Mouse (Mus musculus) left cerebral cortex, postnatal 25 days (tissue): ENCODE data around the gene Dnajc8. TPM values are rescaled to one million over a fixed set of nuclear protein-coding genes. Genes with fewer than 3 reads are reported as not detected.
A peak's percentile ranks its signal among the peaks of the same experiment; 100 is the strongest.
"Not testable (repeated sequence)": the region's sequence is repeated elsewhere in the genome, so short reads cannot be mapped to it uniquely, and the experiment has no call there.

Experiments used
- DNase-seq, 2 experiments: peaks; one replicate each; pipeline ENCODE4 v3.0.0; 2022; ENCODE audit warnings: low spot score in 2 of 2, mixed read lengths in 1 of 2
- intact Hi-C: fragments of 180-260 bp; cut with DNase I; formaldehyde crosslinking; loops from one replicate; pipeline ENCODE4 v1.15.1; 2025
- total RNA-seq, 2 experiments: library from RNA; stranded (reverse); gene quantifications; 2 replicates each; pipeline ENCODE4 v1.2.3; 2021

Dnajc8 gene
- total RNA-seq, 2 experiments from 2014 or later = 83.9 to 93.1 TPM

DNA sequence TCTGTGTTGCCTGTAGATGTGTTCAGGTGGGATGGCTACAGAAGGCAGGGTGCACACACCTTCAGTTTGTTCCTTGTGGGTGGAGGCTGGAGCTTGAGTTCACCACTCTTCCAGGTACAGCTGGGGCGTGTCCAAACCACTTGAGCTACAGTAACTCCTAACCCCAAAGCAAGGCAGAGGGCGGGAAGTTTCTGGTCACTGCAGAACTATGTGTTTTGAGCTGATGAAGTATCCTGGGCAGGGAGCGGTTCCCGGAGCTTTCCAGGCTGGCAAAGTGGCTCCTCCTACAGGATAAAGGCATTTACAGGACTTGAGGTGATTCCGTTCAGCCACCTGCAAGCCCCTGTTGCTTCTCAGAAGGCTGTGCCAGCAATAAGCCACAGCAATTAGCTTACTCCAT is 18.9 kb downstream of the Dnajc8 start:
- DNase-seq = no peak
- intact Hi-C loops = no loop called here

- intact Hi-C loops = no loop called here
- no peak for DNase-seq
Observed at GRCm38 (mm10) chr4:132554653-132555052, 19.3 kb downstream of the Dnajc8 start.

DNA sequence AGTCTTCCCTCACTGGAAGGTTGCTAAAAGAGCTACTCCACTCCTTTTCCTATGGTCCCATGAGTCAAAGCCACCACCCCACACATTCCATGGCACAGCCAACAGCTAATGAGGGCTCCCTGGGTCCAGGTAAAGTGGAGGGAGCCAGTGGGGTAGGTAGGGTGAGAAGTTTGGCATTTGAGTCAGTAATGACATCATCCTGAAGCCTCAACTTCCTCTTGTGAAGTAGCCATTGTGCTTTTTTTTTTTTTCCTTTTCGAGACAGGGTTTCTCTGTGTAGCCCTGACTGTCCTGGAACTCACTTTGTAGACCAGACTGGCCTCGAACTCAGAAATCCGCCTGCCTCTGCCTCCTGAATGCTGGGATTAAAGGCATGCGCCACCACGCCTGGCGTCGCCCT is 20.2 kb downstream of the Dnajc8 start:
- intact Hi-C loops, DNase-seq: not testable (repeated sequence)

- intact Hi-C loops = no loop called here
- no peak for DNase-seq
Observed at GRCm38 (mm10) chr4:132563261-132563660, 27.9 kb downstream of the Dnajc8 start.

- DNase-seq = no peak
- intact Hi-C loops = no loop called here
Observed at GRCm38 (mm10) chr4:132563965-132564364, 28.6 kb downstream of the Dnajc8 start, which contains the start of gene Ptafr. TSS of gene Ptafr (plus strand) at chr4:132564067.

DNA sequence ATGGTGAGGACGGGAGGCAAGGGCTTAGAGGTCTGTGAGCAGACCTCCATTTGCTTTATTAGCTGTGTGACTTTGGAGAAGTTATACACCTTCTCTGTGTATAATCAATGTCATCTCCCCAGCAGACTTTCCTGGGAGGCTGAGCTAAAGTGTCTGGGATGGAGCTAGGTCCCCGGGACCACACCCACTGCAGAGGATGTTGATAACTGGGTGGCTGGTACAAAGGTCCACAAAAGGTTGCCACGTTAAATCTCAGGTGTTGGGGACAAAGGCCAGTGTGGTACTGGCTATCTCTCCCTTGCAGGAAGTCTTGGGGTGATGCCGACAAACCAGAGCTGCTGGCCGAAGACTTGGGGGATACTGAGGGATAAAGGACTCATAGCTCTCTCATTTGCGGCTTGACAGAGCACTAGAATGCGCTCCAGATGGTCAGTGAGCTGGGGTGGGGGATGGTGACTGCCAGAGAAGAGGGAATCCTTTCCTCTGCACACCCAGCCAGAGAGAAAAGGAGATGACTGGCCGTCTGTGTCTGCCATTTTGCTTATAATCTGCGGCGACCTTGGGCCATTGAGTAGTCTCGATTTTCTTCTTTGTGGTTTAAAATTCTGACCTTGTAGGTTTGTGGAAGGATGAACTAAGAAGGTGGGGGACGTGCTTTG is 29.9 kb downstream of the Dnajc8 start:
- intact Hi-C loops = loop anchor here (5.0 kb wide), 1 partner anchor 52 kb away; no protein-coding TSS in a partner anchor
- DNase-seq = peak in 1 of 2 experiments; percentile 51

DNA sequence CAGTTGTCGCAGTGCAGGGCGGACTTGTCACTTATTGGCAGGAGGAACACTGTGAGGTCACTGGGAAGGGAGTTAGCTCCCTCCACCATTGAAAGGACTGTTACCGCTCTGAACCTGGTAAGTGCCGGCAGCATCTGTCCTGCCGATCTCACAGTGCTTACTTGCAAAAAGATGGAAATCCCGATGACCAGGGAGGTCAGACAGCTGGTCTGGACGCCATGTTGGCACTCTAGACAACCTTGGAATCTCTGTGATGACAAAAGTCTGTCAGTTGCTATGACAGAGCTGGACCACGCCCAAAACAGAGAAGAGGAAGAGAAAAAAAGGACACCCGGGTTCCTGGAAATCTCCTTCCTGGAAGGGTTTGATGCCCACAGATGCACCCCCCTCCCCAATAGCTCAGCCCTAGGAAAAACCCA is 32.0 kb downstream of the Dnajc8 start:
- no peak for DNase-seq
- intact Hi-C loops = loop anchor here (5.0 kb wide), 1 partner anchor 50 kb away; no protein-coding TSS in a partner anchor

DNA sequence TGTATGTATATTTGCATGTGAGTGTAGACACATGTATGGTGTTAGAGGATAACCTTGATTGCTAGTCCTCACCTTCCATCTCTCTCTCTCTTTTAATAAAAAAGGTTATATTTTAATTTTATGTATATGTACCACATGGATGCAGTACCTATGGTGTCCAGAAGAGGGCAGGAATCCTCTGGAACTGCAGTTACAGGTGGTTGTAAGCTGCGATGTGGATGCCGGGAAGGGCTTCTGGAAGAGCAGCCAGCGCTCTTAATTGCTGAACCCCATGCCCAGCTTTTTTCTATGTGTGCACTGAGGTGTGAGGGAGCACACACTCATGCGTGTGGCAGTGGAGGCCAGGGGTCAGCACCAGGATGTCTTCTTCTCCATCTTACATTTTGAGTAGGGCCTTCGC is 33.8 kb downstream of the Dnajc8 start:
- intact Hi-C loops = loop anchor here (5.0 kb wide), 1 partner anchor 48 kb away; no protein-coding TSS in a partner anchor
- no peak for DNase-seq

DNA sequence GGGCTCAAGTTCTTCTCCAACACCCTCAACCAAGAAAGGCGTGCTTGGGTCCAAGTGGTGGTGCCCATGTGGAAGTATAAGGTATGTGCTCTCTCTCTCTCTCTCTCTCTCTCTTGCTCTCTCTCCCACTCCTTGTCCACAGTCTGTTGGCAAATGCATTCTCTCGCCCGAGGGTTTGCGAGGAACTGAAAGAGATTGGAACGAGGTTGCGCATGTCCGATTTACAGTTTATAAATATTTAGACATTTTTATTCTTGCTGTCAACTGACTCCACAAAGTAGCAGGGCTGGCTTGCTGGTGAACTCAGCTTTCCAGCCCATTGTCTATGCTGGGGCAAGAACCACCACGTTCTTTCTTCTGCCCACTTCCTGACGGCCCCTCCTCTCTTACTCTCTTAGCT is 35.8 kb downstream of the Dnajc8 start:
- intact Hi-C loops = no loop called here
- no peak for DNase-seq

DNA sequence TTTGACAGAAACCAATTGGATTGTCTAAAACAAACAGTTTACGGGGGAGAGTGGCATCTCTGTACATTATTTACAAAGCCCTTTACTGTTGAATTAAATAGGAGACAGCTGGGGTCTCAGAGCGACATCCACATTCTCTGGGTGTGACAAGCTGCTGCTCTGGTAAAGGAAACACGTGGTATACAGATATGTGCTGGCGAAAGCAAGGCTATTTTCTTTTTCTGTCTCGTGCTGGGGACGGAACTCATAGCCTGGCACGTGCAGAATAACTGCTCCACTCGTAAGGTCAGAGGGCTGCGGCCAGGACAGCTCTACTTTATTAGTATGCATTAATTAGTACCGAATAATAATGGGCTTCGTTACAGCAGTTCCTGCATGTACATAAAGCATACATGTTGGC is 38.0 kb downstream of the Dnajc8 start:
- intact Hi-C loops = no loop called here
- DNase-seq = no peak

DNA sequence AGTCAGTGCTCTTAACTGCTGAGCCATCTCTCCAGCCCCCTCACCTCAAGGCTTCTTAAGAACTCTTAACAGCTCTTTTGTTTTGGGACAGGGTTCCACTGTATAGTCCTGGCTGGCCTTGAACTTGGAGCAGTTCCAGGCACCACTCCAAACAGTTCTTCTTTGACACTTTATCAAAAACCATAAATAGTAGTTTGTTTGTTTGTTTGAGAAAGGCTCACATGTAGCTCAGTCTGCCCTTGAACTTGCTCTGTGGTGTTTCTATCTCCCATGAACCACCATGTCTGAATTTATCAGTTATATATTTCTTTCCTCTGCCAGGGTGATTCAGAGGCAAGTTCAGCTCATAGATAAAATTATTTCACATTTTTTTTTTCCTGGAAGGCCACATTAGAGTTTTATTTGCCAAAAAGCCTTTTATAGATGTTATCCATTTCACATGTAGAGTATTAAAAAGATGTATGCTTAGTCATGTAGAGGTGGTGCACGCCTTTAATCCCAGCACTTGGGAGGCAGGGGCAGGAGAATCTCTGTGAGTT is 39.5 kb downstream of the Dnajc8 start:
- intact Hi-C loops = no loop called here
- no peak for DNase-seq

- intact Hi-C loops = no loop called here
- DNase-seq = no peak
Observed at GRCm38 (mm10) chr4:132583781-132584180, 48.4 kb downstream of the Dnajc8 start.

DNA sequence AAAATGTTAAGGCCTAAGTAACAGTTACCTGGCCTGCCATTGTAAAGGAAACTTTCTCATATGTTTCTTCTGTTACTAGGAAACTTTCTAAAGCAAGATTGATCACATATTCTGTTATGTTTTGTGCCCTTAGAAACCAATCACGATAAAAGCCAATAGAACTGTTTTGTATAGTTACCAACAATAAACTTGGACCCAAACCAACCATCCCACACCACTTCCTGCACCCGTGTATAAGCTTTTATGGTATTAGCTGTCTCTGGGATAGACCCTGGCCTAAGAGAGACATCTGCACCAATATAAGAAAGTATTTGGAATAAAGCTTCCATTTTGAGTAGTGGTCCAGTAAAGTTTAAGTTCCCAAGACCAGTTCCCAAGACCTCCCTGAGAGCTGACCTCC is 49.6 kb downstream of the Dnajc8 start:
- no peak for DNase-seq
- intact Hi-C loops = no loop called here

DNA sequence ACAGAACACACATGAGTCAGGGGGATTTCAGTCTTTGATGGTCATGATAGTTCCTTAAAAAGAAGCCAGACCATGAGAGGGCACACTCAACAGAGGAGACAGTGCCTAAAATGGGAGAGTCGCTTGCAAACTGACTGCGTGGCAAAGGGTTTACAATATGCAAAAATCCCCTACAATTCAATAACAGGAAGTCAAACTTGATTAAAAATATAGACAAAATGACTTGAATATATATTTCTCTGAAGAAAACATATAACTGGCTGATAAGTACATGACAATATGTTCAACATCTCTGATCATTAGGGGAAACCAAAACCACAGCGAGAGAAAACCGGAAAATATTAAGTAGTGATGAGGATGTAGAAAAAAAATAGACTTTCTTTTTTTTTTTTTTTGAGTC is 50.9 kb downstream of the Dnajc8 start:
- no peak for DNase-seq
- intact Hi-C loops = no loop called here

DNA sequence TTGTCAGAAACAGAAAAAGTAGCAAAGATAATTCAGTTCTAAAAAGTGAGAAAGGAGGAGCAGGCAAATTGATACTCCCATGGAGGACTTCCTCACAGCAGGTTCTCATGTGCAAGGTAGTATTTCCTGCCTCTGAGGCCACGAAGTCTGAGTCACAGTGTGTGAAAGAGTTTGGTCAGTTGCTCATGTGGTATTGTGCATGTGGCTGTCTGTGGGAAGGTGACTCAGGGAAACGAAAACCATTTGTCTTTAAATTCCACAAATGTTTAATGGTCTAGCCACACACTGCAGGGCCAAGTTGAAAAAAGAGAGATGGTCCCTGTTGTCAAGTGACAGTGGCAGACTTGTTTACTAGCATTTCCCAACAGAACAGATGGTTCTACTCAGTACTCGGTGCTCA is 53.2 kb downstream of the Dnajc8 start:
- intact Hi-C loops = no loop called here
- no peak for DNase-seq

DNA sequence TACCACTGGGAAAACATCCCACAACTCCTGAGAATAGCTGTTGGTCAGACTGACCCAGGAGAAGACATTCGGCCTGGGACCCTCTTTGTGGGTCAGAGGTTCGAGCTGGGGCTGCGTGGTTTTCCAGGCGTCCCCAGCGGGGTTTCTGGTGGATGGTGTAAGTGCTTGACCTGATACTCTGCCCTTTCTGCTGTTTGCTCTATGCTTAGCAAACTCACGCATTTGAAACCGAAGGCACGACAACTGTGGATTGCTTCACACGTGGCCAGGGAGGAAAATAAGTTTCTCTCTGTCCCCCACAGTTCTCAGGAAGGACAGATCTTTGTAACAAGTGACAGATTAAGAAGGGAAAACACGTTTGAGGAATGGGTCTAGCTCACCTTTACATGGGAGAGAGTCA is 55.3 kb downstream of the Dnajc8 start:
- intact Hi-C loops = no loop called here
- no peak for DNase-seq

- peak in 1 of 2 experiments; percentile 19 for DNase-seq
- intact Hi-C loops = no loop called here
Observed at GRCm38 (mm10) chr4:132592958-132593357, 57.6 kb downstream of the Dnajc8 start.

DNA sequence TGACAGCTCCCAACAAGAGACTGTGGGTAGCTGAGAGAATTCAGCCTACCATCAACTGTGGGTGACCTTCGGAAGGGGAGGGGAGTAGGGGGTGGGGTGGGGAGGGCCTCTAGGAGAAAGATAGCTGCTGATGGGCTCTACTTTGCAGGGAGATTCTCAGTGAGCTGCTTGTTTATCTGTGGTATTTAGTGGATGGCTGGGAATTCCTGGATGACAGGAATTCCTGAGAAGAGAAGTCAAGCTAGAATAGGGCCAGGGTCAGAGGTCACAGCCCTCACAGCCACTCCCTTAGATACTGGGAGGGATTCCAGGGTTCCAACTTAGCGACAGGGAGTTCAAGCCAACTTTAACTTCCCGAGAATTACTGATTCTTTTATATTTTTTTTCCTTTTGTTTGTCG is 58.8 kb downstream of the Dnajc8 start:
- no peak for DNase-seq
- intact Hi-C loops = no loop called here

- intact Hi-C loops = no loop called here
- DNase-seq = no peak
Observed at GRCm38 (mm10) chr4:132598861-132599260, 63.5 kb downstream of the Dnajc8 start.

DNA sequence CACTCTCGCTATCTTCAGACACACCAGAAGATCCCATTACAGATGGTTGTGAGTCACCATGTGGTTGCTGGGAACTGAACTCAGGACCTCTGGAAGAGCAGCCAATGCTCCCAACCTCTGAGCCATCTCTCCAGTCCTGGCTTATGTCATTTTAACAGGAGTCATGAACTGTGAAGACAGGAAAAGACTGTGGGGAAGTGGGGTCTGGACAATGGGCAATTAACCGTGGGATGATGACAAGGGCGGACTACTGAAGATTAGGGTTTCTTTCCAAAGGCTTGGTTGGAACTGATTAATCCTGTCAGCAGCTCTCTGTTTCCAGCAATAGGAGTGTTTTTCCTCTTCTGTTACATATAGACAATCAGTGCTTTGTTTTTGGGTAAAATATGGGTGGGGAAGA is 64.4 kb downstream of the Dnajc8 start:
- DNase-seq = no peak
- intact Hi-C loops = no loop called here

DNA sequence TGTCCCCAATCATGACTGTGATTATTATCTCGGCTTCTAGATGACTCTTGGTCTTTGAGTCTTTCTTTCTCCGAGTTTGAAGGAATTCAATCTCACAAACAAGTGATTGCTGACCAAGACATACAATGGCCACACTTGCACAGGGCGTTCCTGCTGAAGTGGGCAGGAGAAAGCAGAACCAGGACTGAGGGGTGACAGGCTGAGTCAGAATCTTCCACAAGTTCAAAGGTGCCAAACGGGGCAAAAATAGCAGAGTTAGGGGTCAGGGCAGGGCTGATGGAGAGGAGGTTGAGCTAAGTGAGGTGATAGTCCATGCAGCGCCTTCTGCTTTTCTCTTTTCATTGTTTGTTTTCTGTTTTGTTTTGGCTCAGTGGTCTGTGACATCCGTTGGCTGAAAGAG is 65.1 kb downstream of the Dnajc8 start:
- intact Hi-C loops = no loop called here
- no peak for DNase-seq

- intact Hi-C loops, DNase-seq: not testable (repeated sequence)
Observed at GRCm38 (mm10) chr4:132601242-132601641, 65.9 kb downstream of the Dnajc8 start.
